Mouse (Mus musculus) forebrain, embryonic 12.5 days (tissue): ENCODE results near the gene Gm45808. TPM values are rescaled to one million over a fixed set of nuclear protein-coding genes. Genes with fewer than 3 reads are reported as not detected.
A peak's percentile ranks its signal among the peaks of the same experiment; 100 is the strongest.
"Not testable (repeated sequence)": the region's sequence is repeated elsewhere in the genome, so short reads cannot be mapped to it uniquely, and the experiment has no call there.

Source experiments
- ATAC-seq: fragments of 200-750 bp; cut with Nextera tagmentation; 2 replicates; pipeline ENCODE4 v1.8.0; 2017; ENCODE audit warnings: moderate TSS enrichment; ENCODE audit not compliant: low FRiP score
- H3K27ac ChIP-seq: fragments of 300-500 bp; sonication (generic); 2 replicates; pipeline ENCODE4 v1.5.1; 2016; ENCODE audit warnings: mild to moderate bottlenecking
- H3K27me3 ChIP-seq: fragments of 300-500 bp; sonication (generic); 2 replicates; pipeline ENCODE4 v1.6.1; 2016; ENCODE audit warnings: mild to moderate bottlenecking
- H3K36me3 ChIP-seq: fragments of 300-500 bp; sonication (generic); replicated peaks from 2 replicates; pipeline ENCODE4 v1.6.1; 2016; ENCODE audit warnings: mild to moderate bottlenecking
- H3K4me1 ChIP-seq: fragments of 300-500 bp; sonication (generic); 2 replicates; pipeline ENCODE4 v1.6.1; 2016
- H3K4me2 ChIP-seq: fragments of 300-500 bp; sonication (generic); 2 replicates; pipeline ENCODE4 v1.6.1; 2016; ENCODE audit warnings: mild to moderate bottlenecking, moderate library complexity
- H3K4me3 ChIP-seq: fragments of 300-500 bp; sonication (generic); replicated peaks from 2 replicates; pipeline ENCODE4 v1.5.1; 2016; ENCODE audit warnings: mild to moderate bottlenecking
- H3K9ac ChIP-seq: fragments of 300-500 bp; sonication (generic); 2 replicates; pipeline ENCODE4 v1.6.1; 2016; ENCODE audit warnings: mild to moderate bottlenecking
- H3K9me3 ChIP-seq: fragments of 300-500 bp; sonication (generic); 2 replicates; pipeline ENCODE4 v1.6.1; 2016
- WGBS: fragments of 180-500 bp; shearing (Covaris S2); methylation state at CpG from one replicate; pipeline ENCODE4 v1.1.7; 2016; 5-methylcytosine and 5-hydroxymethylcytosine counted together
- polyA plus RNA-seq: library from polyadenylated mRNA; unstranded; fragments of >200 nt; fragmentation: Nextera tagmentation; extraction: Ambion mirVana; gene quantifications from 2 replicates; pipeline ENCODE4 v1.2.1, GENCODE M21; 2016

Gm45808 gene
- polyA plus RNA-seq, 1 experiment from 2014 or later: not detected

DNA sequence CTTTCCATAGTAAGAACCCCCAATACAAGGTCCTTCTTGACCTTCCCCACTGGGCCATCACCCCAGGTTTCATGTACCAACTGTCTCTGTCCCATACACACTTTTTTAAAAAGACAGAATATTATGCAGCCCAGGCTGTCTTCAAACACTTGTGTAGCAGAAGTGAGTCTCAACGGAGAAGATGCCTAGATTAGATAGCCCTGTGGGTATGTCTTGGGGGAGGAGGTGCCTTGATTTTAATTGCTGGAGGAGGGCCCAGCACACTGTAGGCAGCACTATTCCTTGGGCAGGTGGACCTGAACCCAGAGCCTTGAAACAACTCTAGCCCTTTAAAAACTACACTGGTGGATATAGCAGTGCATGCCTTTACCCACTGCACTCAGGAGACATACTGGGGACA, 4.4 kb downstream of the Gm45808 start:
- H3K4me1 ChIP-seq: no peaks in the 10 kb centered on the region
- H3K9me3 ChIP-seq: no peaks in the 10 kb centered on the region
- 83% methylated on average over 1 of the region's 1 CpGs for WGBS
- H3K36me3 ChIP-seq: no peaks in the 10 kb centered on the region
- H3K27ac ChIP-seq: no peak overlapping the region
- H3K9ac ChIP-seq: no peak overlapping the region
- H3K27me3 ChIP-seq: no peaks in the 10 kb centered on the region
- no peak for ATAC-seq
- no peak overlapping the region for H3K4me2 ChIP-seq
- no peak overlapping the region for H3K4me3 ChIP-seq

GRCm38 (mm10) chr7:45481374-45481927, 5.2 kb downstream of the Gm45808 start, which contains the start of gene Tulp2:
TSS of gene Tulp2 (plus strand) at chr7:45481877.
- Histone ChIP-seq H3K4me2 (no peak within 1 kb of the TSS), H3K9me3 (no peaks in the 10 kb centered on the region), H3K36me3 (no peaks in the 10 kb centered on the region), H3K9ac (no peak within 1 kb of the TSS), H3K27me3 (no peaks in the 10 kb centered on the region), H3K4me3 (no peak within 1 kb of the TSS), H3K27ac (no peak within 1 kb of the TSS), H3K4me1 (no peaks in the 10 kb centered on the region)
- WGBS: 51% methylated on average over 15 of the region's 15 CpGs
- peak; percentile 87 for ATAC-seq

DNA sequence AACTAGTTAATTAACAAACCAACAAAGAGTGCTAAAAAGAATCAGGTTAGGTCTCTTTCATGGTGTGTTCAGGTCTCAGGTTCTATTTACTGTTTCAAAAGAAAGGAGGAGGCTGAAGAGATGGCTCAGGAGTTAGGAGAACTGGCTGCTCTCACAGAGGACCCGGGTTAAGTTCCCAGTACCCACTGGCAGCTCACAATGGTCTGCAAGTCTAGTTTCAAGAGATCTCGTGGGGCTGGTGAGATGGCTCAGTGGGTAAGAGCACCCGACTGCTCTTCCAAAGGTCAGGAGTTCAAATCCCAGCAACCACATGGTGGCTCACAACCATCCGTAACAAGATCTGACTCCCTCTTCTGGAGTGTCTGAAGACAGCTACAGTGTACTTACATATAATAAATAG, 6.3 kb downstream of the Gm45808 start:
- H3K4me2 ChIP-seq, H3K9me3 ChIP-seq, ATAC-seq, H3K9ac ChIP-seq, H3K27me3 ChIP-seq, H3K36me3 ChIP-seq, H3K27ac ChIP-seq, H3K4me1 ChIP-seq, H3K4me3 ChIP-seq: not testable (repeated sequence)
- WGBS: 79% methylated on average over 4 of the region's 4 CpGs

GRCm38 (mm10) chr7:45478774-45479173, 7.8 kb downstream of the Gm45808 start:
- no peaks in the 10 kb centered on the region for H3K4me1 ChIP-seq
- no peaks in the 10 kb centered on the region for H3K36me3 ChIP-seq
- no peak overlapping the region for H3K27ac ChIP-seq
- H3K9ac ChIP-seq: no peak overlapping the region
- H3K4me3 ChIP-seq: no peak overlapping the region
- no peaks in the 10 kb centered on the region for H3K9me3 ChIP-seq
- no peak overlapping the region for H3K4me2 ChIP-seq
- H3K27me3 ChIP-seq: no peaks in the 10 kb centered on the region
- ATAC-seq: no peak
- 96% methylated on average over 7 of the region's 7 CpGs for WGBS

DNA sequence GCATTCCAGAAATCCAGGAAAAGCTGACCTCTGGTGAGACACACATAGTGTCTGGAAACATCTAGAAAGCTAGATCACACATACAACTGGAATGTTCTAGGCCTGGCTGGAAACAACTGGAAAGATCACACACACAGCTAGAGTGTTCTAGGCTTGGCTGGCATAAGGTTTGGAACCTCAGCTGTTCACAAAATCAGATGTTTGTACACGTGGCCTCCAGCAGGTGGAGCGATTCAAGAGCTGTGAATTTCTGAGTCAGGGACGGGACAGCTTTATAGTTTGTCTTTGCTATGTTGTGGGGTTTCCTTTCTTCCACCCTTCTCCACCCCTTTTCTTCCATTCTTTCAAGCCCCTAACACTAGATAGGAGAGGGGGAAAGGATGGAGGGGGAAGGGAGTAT, 9.6 kb downstream of the Gm45808 start:
- H3K4me3 ChIP-seq: no peak overlapping the region
- no peak overlapping the region for H3K9ac ChIP-seq
- H3K9me3 ChIP-seq: no peaks in the 10 kb centered on the region
- no peak for ATAC-seq
- WGBS: 11% methylated on average over 3 of the region's 3 CpGs
- no peaks in the 10 kb centered on the region for H3K36me3 ChIP-seq
- H3K4me1 ChIP-seq: no peaks in the 10 kb centered on the region
- no peak overlapping the region for H3K4me2 ChIP-seq
- no peaks in the 10 kb centered on the region for H3K27me3 ChIP-seq
- H3K27ac ChIP-seq: no peak overlapping the region

DNA sequence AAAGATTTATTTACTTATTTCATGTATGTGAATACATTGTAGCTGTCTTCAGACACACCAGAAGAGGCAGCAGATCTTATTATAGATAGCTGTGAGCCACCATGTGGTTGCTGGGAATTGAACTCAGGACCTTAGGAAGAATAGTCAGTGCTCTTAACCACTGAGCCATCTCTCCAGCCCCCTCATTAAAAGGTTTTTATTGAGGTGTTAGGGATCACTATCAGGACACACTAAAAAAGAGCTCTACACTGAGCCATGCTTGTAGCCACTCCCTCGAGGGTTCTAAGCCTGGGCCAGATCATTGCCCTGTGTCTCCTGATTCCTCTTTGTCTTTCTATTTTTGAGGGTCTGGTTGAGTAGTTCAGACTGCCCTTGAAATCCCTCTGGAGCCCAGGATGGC, 10.2 kb downstream of the Gm45808 start:
- Histone ChIP-seq H3K9me3 (no peaks in the 10 kb centered on the region), H3K27me3 (no peaks in the 10 kb centered on the region), H3K4me1 (no peaks in the 10 kb centered on the region), H3K9ac (no peak overlapping the region), H3K4me2 (no peak overlapping the region), H3K4me3 (no peak overlapping the region), H3K36me3 (no peaks in the 10 kb centered on the region), H3K27ac (no peak overlapping the region)
- WGBS: 36% methylated on average over 1 of the region's 1 CpGs
- ATAC-seq: no peak

- no peaks in the 10 kb centered on the region for H3K36me3 ChIP-seq
- H3K9me3 ChIP-seq: no peaks in the 10 kb centered on the region
- no peaks in the 10 kb centered on the region for H3K4me1 ChIP-seq
- no peak overlapping the region for H3K4me3 ChIP-seq
- ATAC-seq: no peak
- 77% methylated on average over 16 of the region's 16 CpGs for WGBS
- 0 out of 2 replicates have a peak overlapping the region, but pooled peaks have one; percentile 21 for H3K4me2 ChIP-seq
- H3K9ac ChIP-seq: no peak overlapping the region
- H3K27me3 ChIP-seq: no peaks in the 10 kb centered on the region
- no peak overlapping the region for H3K27ac ChIP-seq
These were observed 11.2 kb downstream of the Gm45808 start for GRCm38 (mm10) chr7:45475291-45475969.

- 8% methylated on average over 3 of the region's 3 CpGs for WGBS
- no peak for ATAC-seq
- H3K9me3 ChIP-seq: no peaks in the 10 kb centered on the region
- no peak overlapping the region for H3K9ac ChIP-seq
- H3K27me3 ChIP-seq: no peaks in the 10 kb centered on the region
- no peak overlapping the region for H3K4me2 ChIP-seq
- H3K4me3 ChIP-seq: no peak overlapping the region
- no peak overlapping the region for H3K27ac ChIP-seq
- H3K36me3 ChIP-seq: no peaks in the 10 kb centered on the region
- H3K4me1 ChIP-seq: peaks cover 9% of the 10 kb centered on the region
These were observed 15.7 kb downstream of the Gm45808 start for GRCm38 (mm10) chr7:45470869-45471268.

DNA sequence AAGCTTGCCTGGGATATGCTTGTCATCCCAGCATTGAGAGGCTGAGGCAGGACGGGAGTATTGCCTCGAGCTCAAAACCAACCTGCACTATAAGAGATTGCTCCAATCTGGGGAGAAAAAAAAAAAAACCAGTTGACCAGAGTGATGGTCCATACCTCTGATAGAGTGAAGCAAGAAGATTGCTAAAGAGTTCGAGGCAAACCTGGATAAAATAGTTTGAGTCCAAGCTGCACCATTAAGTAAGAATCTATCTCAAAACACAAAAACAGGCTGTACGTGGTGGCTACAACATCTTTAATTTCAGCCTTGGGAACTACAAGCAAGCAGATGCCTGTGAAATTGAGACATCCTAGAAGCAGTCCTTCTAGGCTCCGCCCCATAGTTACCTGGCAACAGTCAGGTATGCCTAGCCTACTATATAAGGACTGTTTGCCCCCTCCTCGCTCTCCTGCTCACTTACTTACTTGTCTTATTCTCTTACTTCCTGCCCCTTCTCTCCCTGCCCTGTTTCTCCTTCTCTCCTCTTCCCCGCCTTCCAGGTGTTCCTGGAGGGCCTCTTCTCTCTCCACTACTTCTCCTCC, 19.4 kb downstream of the Gm45808 start:
- Histone ChIP-seq H3K4me1 (peaks cover 20% of the 10 kb centered on the region), H3K4me3 (peak overlapping the region; percentile 88), H3K27me3 (no peaks in the 10 kb centered on the region), H3K36me3 (peaks cover 29% of the 10 kb centered on the region), H3K9ac (no peak overlapping the region), H3K4me2 (peak overlapping the region; percentile 90), H3K27ac (no peak overlapping the region), H3K9me3 (no peaks in the 10 kb centered on the region)
- no peak for ATAC-seq
- WGBS: 36% methylated on average over 7 of the region's 7 CpGs

- peak; percentile 86 for ATAC-seq
- Histone ChIP-seq H3K27ac (peak within 1 kb of the TSS; percentile 57), H3K36me3 (peaks cover 36% of the 10 kb centered on the region), H3K4me2 (peak within 1 kb of the TSS; percentile 90), H3K9ac (peak within 1 kb of the TSS; percentile 88), H3K27me3 (no peaks in the 10 kb centered on the region), H3K9me3 (no peaks in the 10 kb centered on the region), H3K4me1 (peaks cover 20% of the 10 kb centered on the region), H3K4me3 (peak within 1 kb of the TSS; percentile 88)
- under 1% methylated on average over 56 of the region's 58 CpGs for WGBS
These were observed 20.1 kb downstream of the Gm45808 start, which contains the start of gene Bax for GRCm38 (mm10) chr7:45466283-45467089. TSS of gene Bax (minus strand) at chr7:45466898.

GRCm38 (mm10) chr7:45465549-45465948, 21.1 kb downstream of the Gm45808 start:
- peaks cover 37% of the 10 kb centered on the region for H3K36me3 ChIP-seq
- H3K27me3 ChIP-seq: no peaks in the 10 kb centered on the region
- peak overlapping the region; percentile 88 for H3K9ac ChIP-seq
- H3K4me3 ChIP-seq: peak overlapping the region; percentile 88
- H3K27ac ChIP-seq: no peak overlapping the region
- peak overlapping the region; percentile 90 for H3K4me2 ChIP-seq
- H3K4me1 ChIP-seq: peaks cover 27% of the 10 kb centered on the region
- WGBS: 84% methylated on average over 9 of the region's 9 CpGs
- ATAC-seq: no peak
- H3K9me3 ChIP-seq: no peaks in the 10 kb centered on the region

GRCm38 (mm10) chr7:45465112-45465511, 21.5 kb downstream of the Gm45808 start:
- Histone ChIP-seq H3K4me3 (peak overlapping the region; percentile 88), H3K4me2 (no peak overlapping the region), H3K4me1 (peaks cover 32% of the 10 kb centered on the region), H3K27me3 (no peaks in the 10 kb centered on the region), H3K9me3 (no peaks in the 10 kb centered on the region), H3K27ac (no peak overlapping the region), H3K9ac (0 out of 2 replicates have a peak overlapping the region, but pooled peaks have one; percentile 88), H3K36me3 (peaks cover 37% of the 10 kb centered on the region)
- ATAC-seq: no peak
- 97% methylated on average over 12 of the region's 12 CpGs for WGBS
